Mouse (Mus musculus): ENCODE results near the gene Zkscan14.

DNA sequence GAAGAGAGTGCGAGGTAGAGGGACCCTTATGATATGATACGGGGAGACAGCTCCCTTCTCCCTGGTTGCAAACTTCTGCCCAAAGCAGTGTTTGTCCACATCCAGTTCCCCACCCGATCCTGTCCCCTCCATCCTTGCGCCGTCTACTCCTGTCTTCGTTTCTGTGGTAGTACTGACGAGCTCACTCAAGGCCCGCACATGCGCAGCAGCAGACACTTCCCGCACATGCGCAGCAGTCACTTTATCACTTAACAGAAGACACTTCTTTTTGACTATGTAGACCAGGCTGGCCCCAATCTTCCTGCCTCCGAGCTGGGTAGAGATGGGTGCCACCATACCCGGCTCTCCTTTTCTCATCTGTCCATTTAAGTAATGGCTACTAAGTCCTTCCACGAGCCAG is 40.3 kb downstream of the Zkscan14 start:
- TF ChIP-seq CTCF (IDR thresholded peaks at IDR 0.05) (no peak), EP300 (IDR thresholded peaks at IDR 0.05) (no peak)
